ENCODE assay signal across 13 mouse cellular contexts in genomic region chr13:78938351-78938741, GRCm38 (mm10).
DNase-seq lines count a peak whose midpoint lies in the region; ATAC-seq lines count a peak whose summit lies in the region.
"Had no signal": no experiment of that assay in that cellular context is flagged by ENCODE, and none has a peak within 500 bp of the region (broad histone marks: within the 10 kb centered on the region; RNA-seq: fewer than 3 reads in every experiment).

No protein-coding gene starts in this region.

- peaks cover 40% of the 10 kb centered on the region for H3K4me1 ChIP-seq in forebrain, embryonic 10.5 days
- peaks cover 11% of the 10 kb centered on the region; the same call in 1 of the 2 replicates for H3K4me1 ChIP-seq in forebrain, embryonic 11.5 days (replicated peaks; ENCODE audit: control insufficient read depth, insufficient read depth, low read length)
- H3K4me1 ChIP-seq in forebrain, embryonic 12.5 days = peaks cover 23% of the 10 kb centered on the region
- H3K4me1 ChIP-seq in hindbrain, embryonic 16.5 days (ENCODE audit: control insufficient read depth, insufficient read depth, low read depth, low read length) = peaks cover 6% of the 10 kb centered on the region
- H3K4me1 ChIP-seq in neural tube, embryonic 11.5 days (ENCODE audit: control insufficient read depth, insufficient read depth, low read length) = peaks cover 14% of the 10 kb centered on the region; the same call in 1 of the 2 replicates
- H3K4me1 ChIP-seq in liver, embryonic 11.5 days (replicated peaks; ENCODE audit: control insufficient read depth, insufficient read depth, low read length) = no peaks in the 10 kb centered on the region
- H3K4me1 ChIP-seq: embryonic facial prominence, embryonic 15.5 days; limb, embryonic 12.5 days; megakaryocyte, embryonic 14.5 days had no signal

- H3K27me3 ChIP-seq in forebrain, embryonic 10.5 days (ENCODE audit: poor library complexity, severe bottlenecking) = no peaks in the 10 kb centered on the region
- no peaks in the 10 kb centered on the region for H3K27me3 ChIP-seq in forebrain, embryonic 11.5 days (ENCODE audit: control insufficient read depth, insufficient read depth, low read length)
- no peaks in the 10 kb centered on the region for H3K27me3 ChIP-seq in forebrain, embryonic 12.5 days
- no peaks in the 10 kb centered on the region for H3K27me3 ChIP-seq in hindbrain, embryonic 16.5 days (replicated peaks; ENCODE audit: control insufficient read depth, insufficient read depth, low read length)
- H3K27me3 ChIP-seq in neural tube, embryonic 11.5 days (ENCODE audit: control insufficient read depth, insufficient read depth, low read length) = no peaks in the 10 kb centered on the region
- H3K27me3 ChIP-seq in liver, embryonic 11.5 days (replicated peaks; ENCODE audit: control insufficient read depth, insufficient read depth, low read length) = no peaks in the 10 kb centered on the region
- H3K27me3 ChIP-seq: embryonic facial prominence, embryonic 15.5 days; limb, embryonic 12.5 days; megakaryocyte, embryonic 14.5 days had no signal

- peak overlapping the region; percentile 26; the same call in 1 of the 2 replicates for H3K27ac ChIP-seq in forebrain, embryonic 10.5 days
- H3K27ac ChIP-seq in forebrain, embryonic 11.5 days (ENCODE audit: low read depth, low read length) = no peak overlapping the region
- peak overlapping the region; percentile 71 for H3K27ac ChIP-seq in forebrain, embryonic 12.5 days
- peak overlapping the region; percentile 61 for H3K27ac ChIP-seq in hindbrain, embryonic 16.5 days (ENCODE audit: low read depth, low read length)
- peak overlapping the region; percentile 35; the same call in 1 of the 2 replicates for H3K27ac ChIP-seq in neural tube, embryonic 11.5 days (ENCODE audit: low read depth, low read length)
- no peak overlapping the region for H3K27ac ChIP-seq in liver, embryonic 11.5 days (ENCODE audit: low read depth, low read length)
- H3K27ac ChIP-seq: embryonic facial prominence, embryonic 15.5 days; limb, embryonic 12.5 days had no signal

- no peak for DNase-seq in forebrain, embryonic 10.5 days (ENCODE audit: extremely low spot score, low spot score)
- no peak for DNase-seq in forebrain, embryonic 11.5 days (ENCODE audit: low spot score)
- DNase-seq in neural tube, embryonic 11.5 days (ENCODE audit: low spot score) = peak; percentile 26
- no peak for DNase-seq in liver, embryonic 11.5 days (ENCODE audit: low spot score)
- no peak for DNase-seq in layer of hippocampus, adult 9-11 months
- no peak for DNase-seq in gastrocnemius, postnatal 14 days
- DNase-seq: kidney, adult 11 months; lung, adult 18-20 months had no signal

- intact Hi-C loops in gastrocnemius, postnatal 14 days (cut with DNase I; ENCODE audit: low total_unique reads) = no loop called here

- H3K4me3 ChIP-seq in forebrain, embryonic 10.5 days = no peak overlapping the region
- H3K4me3 ChIP-seq in forebrain, embryonic 11.5 days (ENCODE audit: low read depth, low read length) = no peak overlapping the region
- no peak overlapping the region for H3K4me3 ChIP-seq in forebrain, embryonic 12.5 days (replicated peaks)
- no peak overlapping the region for H3K4me3 ChIP-seq in hindbrain, embryonic 16.5 days (ENCODE audit: low read length)
- no peak overlapping the region for H3K4me3 ChIP-seq in neural tube, embryonic 11.5 days (ENCODE audit: low read depth, low read length)
- H3K4me3 ChIP-seq in liver, embryonic 11.5 days (ENCODE audit: low read depth, low read length) = no peak overlapping the region
- H3K4me3 ChIP-seq: embryonic facial prominence, embryonic 15.5 days; limb, embryonic 12.5 days; megakaryocyte, embryonic 14.5 days had no signal

- no peak overlapping the region for H3K4me2 ChIP-seq in forebrain, embryonic 11.5 days (ENCODE audit: low read depth, low read length, severe bottlenecking)
- no peak overlapping the region; the same call in 1 of the 2 replicates for H3K4me2 ChIP-seq in forebrain, embryonic 12.5 days
- H3K4me2 ChIP-seq in hindbrain, embryonic 16.5 days (ENCODE audit: low read length) = peak overlapping the region; percentile 22
- no peak overlapping the region for H3K4me2 ChIP-seq in neural tube, embryonic 11.5 days (ENCODE audit: low read depth)
- H3K4me2 ChIP-seq in liver, embryonic 11.5 days = no peak overlapping the region
- H3K4me2 ChIP-seq: embryonic facial prominence, embryonic 15.5 days; limb, embryonic 12.5 days had no signal

- H3K9me3 ChIP-seq in forebrain, embryonic 10.5 days = no peaks in the 10 kb centered on the region
- no peaks in the 10 kb centered on the region for H3K9me3 ChIP-seq in forebrain, embryonic 11.5 days (ENCODE audit: control insufficient read depth, low read length)
- H3K9me3 ChIP-seq in forebrain, embryonic 12.5 days = no peaks in the 10 kb centered on the region
- no peaks in the 10 kb centered on the region for H3K9me3 ChIP-seq in hindbrain, embryonic 16.5 days (ENCODE audit: control insufficient read depth, low read length)
- no peaks in the 10 kb centered on the region for H3K9me3 ChIP-seq in neural tube, embryonic 11.5 days (ENCODE audit: control insufficient read depth, low read length)
- no peaks in the 10 kb centered on the region for H3K9me3 ChIP-seq in liver, embryonic 11.5 days (ENCODE audit: control insufficient read depth, low read length)
- H3K9me3 ChIP-seq: embryonic facial prominence, embryonic 15.5 days; limb, embryonic 12.5 days; megakaryocyte, embryonic 14.5 days had no signal

- 41% methylated on average over 5 of the region's 5 CpGs for WGBS in forebrain, embryonic 10.5 days
- WGBS in forebrain, embryonic 11.5 days = 53% methylated on average over 5 of the region's 5 CpGs
- 39% methylated on average over 5 of the region's 5 CpGs for WGBS in forebrain, embryonic 12.5 days
- WGBS in hindbrain, embryonic 16.5 days = 12% methylated on average over 5 of the region's 5 CpGs
- WGBS in neural tube, embryonic 11.5 days = 20% methylated on average over 5 of the region's 5 CpGs
- WGBS in liver, embryonic 11.5 days = 68% methylated on average over 5 of the region's 5 CpGs

- no peak overlapping the region for H3K9ac ChIP-seq in forebrain, embryonic 11.5 days (ENCODE audit: low read length)
- no peak overlapping the region for H3K9ac ChIP-seq in forebrain, embryonic 12.5 days
- no peak overlapping the region for H3K9ac ChIP-seq in hindbrain, embryonic 16.5 days (ENCODE audit: low read depth, low read length)
- no peak overlapping the region for H3K9ac ChIP-seq in neural tube, embryonic 11.5 days (ENCODE audit: low read length)
- H3K9ac ChIP-seq in liver, embryonic 11.5 days (ENCODE audit: low read depth, low read length) = no peak overlapping the region
- H3K9ac ChIP-seq: embryonic facial prominence, embryonic 15.5 days; limb, embryonic 12.5 days had no signal

- ATAC-seq in forebrain, embryonic 11.5 days (replicated peaks; ENCODE audit: low FRiP score) = no peak
- no peak for ATAC-seq in forebrain, embryonic 12.5 days (ENCODE audit: low FRiP score)
- ATAC-seq in hindbrain, embryonic 16.5 days = peak; percentile 50
- no peak for ATAC-seq in neural tube, embryonic 11.5 days (ENCODE audit: insufficient read depth, low FRiP score, low TSS enrichment)
- no peak for ATAC-seq in liver, embryonic 11.5 days (replicated peaks; ENCODE audit: low FRiP score)

- no peaks in the 10 kb centered on the region for H3K36me3 ChIP-seq in forebrain, embryonic 10.5 days (replicated peaks)
- no peaks in the 10 kb centered on the region for H3K36me3 ChIP-seq in forebrain, embryonic 11.5 days (ENCODE audit: control insufficient read depth, insufficient read depth, low read length)
- H3K36me3 ChIP-seq in forebrain, embryonic 12.5 days (replicated peaks) = no peaks in the 10 kb centered on the region
- no peaks in the 10 kb centered on the region for H3K36me3 ChIP-seq in hindbrain, embryonic 16.5 days (ENCODE audit: control insufficient read depth, insufficient read depth, low read length)
- no peaks in the 10 kb centered on the region for H3K36me3 ChIP-seq in neural tube, embryonic 11.5 days (ENCODE audit: control insufficient read depth, insufficient read depth, low read length)
- no peaks in the 10 kb centered on the region for H3K36me3 ChIP-seq in liver, embryonic 11.5 days (ENCODE audit: control insufficient read depth, insufficient read depth, low read length)
- H3K36me3 ChIP-seq: embryonic facial prominence, embryonic 15.5 days; limb, embryonic 12.5 days had no signal

Comparison
In these comparisons a context has a peak if more than half of its experiments do, and no peak if none do; other contexts are left out.
1. H3K27ac ChIP-seq: peak in forebrain, embryonic 10.5 days (single experiment), forebrain, embryonic 12.5 days (single experiment), hindbrain, embryonic 16.5 days (single experiment) and neural tube, embryonic 11.5 days (single experiment); none in forebrain, embryonic 11.5 days (single experiment) and liver, embryonic 11.5 days (single experiment).